Mouse (Mus musculus) gastrocnemius, adult 2 months (tissue): ENCODE results near the gene B3gat2. TPM values are rescaled to one million over a fixed set of nuclear protein-coding genes. Genes with fewer than 3 reads are reported as not detected.

Experiments
- DNase-seq: peaks from one replicate; pipeline ENCODE4 v3.0.0; 2022
- H3K27ac ChIP-seq: fragments of 200-600 bp; 2 replicates; pipeline ENCODE4 v1.8.1; 2022; ENCODE audit warnings: mild to moderate bottlenecking
- H3K4me3 ChIP-seq: fragments of 200-600 bp; 2 replicates; pipeline ENCODE4 v1.8.1; 2022; ENCODE audit warnings: mild to moderate bottlenecking, moderate library complexity
- CTCF ChIP-seq: fragments of 200-600 bp; IDR thresholded peaks from 2 replicates; pipeline ENCODE4 v1.8.1; 2022; ENCODE audit warnings: antibody characterized with exemption, mild to moderate bottlenecking, moderate library complexity
- intact Hi-C: fragments of 180-260 bp; cut with DNase I; formaldehyde crosslinking; loops from one replicate; pipeline ENCODE4 v1.15.1; 2025
- long read RNA-seq, 2 experiments: library from polyadenylated mRNA; stranded (forward); transcript quantifications; one replicate each; pipeline ENCODE4 v2.0.0; 2021
- total RNA-seq, 2 experiments: library from RNA; stranded (reverse); gene quantifications; 2 replicates each; pipeline ENCODE4 v1.2.3; 2021

Gene B3gat2
- not detected for total RNA-seq
- long read RNA-seq, experiment 1: 0 reads
- long read RNA-seq, experiment 2: 0 reads

GRCm38 (mm10) chr1:23761502-23762135, at the start of gene B3gat2:
Gene B3gat2 (plus strand): TSS chr1:23761753.
- peak; percentile 17 for DNase-seq
- TF ChIP-seq CTCF: no peak
- intact Hi-C loops: loop anchor here (2.0 kb wide), 1 partner anchor 33 kb away; no protein-coding TSS in a partner anchor
- Histone ChIP-seq H3K4me3 (peak within 1 kb of the TSS; percentile 73), H3K27ac (no peak within 1 kb of the TSS)

DNA sequence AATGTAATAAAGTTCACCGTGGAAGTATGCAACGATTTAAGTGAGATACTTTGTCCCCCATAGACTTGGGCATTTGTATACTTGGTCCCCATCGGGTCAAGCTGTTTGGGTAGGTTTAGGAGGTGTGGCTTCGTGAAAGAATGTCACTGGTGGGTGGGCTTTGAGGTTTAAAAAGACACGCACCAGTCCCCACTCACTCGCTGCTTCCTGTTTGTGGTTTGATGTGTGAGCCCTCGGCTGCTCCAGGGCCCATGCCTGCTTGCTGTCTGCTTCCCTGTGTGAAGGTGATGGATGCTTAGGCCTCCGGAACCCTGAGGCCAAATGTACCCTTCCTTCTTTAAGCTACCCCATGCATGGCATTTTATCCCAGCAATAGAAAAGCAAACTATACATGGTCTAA, 41.2 kb upstream of the B3gat2 start:
- no peak for DNase-seq
- Histone ChIP-seq H3K4me3 (no peak overlapping the region), H3K27ac (no peak overlapping the region)
- TF ChIP-seq CTCF: no peak
- intact Hi-C loops: no loop called here

DNA sequence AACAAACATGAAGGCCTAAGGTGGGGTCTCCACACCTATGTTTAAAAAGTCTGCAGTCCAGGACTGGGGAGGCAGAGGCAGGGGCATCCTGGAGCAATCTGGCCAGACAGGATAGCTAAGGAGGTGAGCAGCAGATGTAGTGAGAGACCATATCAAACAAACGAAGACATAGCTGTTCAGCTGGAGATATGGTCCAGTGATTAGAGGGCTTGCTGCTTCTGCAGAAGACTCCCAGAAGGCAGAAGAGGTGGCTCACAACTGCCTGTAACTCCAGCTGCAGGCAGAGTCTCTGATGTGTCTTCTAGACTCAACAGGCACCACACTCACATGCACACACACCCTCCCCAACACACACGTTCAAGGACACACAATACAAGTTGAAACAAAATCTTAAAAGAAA, 40.5 kb upstream of the B3gat2 start:
- Histone ChIP-seq H3K4me3 (no peak overlapping the region), H3K27ac (no peak overlapping the region)
- TF ChIP-seq CTCF: no peak
- intact Hi-C loops: no loop called here
- no peak for DNase-seq

- Histone ChIP-seq H3K27ac (no peak overlapping the region), H3K4me3 (no peak overlapping the region)
- TF ChIP-seq CTCF: no peak
- DNase-seq: no peak
- intact Hi-C loops: no loop called here
Measured at GRCm38 (mm10) chr1:23722469-23723372, 38.8 kb upstream of the B3gat2 start.

- DNase-seq: no peak
- Histone ChIP-seq H3K27ac (no peak overlapping the region), H3K4me3 (no peak overlapping the region)
- intact Hi-C loops: no loop called here
- TF ChIP-seq CTCF: no peak
Measured at GRCm38 (mm10) chr1:23731324-23731723, 30.2 kb upstream of the B3gat2 start.

DNA sequence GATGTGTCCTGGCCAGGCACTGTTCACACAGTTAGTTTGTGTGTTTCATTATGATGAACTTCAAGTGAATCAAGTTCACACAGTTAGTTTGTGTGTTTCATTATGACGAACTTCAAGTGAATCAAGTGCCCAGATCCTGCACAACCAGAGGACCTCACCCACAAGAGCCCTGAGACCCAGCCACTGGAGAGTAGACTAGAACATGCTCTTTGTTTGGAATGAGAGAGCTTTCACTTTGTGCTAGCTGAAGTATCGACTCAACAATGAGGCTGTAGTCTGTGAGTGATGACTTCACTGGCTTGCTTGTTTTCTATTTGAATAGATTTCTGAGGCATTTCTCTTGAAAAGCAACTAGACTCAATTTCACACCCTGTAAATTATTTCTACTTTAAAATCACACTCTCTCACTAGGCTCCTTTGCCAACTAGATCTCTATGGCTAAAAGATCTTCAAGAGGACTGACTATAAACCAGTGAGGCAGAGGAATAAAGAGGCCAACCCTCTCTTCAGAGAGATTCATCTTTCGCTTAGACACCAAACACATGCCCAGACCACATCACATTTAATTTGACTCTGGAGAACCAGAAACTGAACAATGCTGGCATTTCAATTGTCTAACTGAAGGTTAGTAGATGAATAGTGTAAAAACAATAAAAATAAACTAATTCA, 10.6 kb upstream of the B3gat2 start:
- no peak for TF ChIP-seq CTCF
- intact Hi-C loops: no loop called here
- H3K4me3 ChIP-seq: no peak overlapping the region

GRCm38 (mm10) chr1:23753091-23753490, 8.5 kb upstream of the B3gat2 start:
- Histone ChIP-seq H3K4me3 (no peak overlapping the region), H3K27ac (no peak overlapping the region)
- TF ChIP-seq CTCF: no peak
- no peak for DNase-seq
- intact Hi-C loops: no loop called here

More for the DNA sequence above, 10.6 kb upstream of the B3gat2 start:
- no peak for DNase-seq
- H3K27ac ChIP-seq: no peak overlapping the region

DNA sequence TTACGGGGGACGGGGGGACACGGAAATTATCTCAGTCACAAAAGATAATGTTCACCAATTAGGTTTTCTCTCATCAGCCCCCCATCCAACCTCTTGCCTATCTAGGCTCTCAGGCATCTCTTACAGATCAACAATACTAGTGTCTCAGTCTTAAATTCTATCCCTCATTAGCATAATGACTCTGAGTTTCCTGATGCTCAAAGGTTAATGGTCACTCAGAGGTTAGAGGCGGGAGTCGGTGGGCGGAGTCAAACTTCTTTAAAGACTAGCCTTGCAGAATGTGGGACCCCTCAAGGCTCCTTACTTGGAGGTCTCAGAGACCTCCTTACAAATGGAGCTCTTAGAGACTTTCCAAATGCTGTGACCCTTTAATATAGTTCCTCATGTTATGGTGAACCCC, 8.0 kb upstream of the B3gat2 start:
- Histone ChIP-seq H3K4me3 (no peak overlapping the region), H3K27ac (no peak overlapping the region)
- intact Hi-C loops: no loop called here
- TF ChIP-seq CTCF: no peak
- no peak for DNase-seq

DNA sequence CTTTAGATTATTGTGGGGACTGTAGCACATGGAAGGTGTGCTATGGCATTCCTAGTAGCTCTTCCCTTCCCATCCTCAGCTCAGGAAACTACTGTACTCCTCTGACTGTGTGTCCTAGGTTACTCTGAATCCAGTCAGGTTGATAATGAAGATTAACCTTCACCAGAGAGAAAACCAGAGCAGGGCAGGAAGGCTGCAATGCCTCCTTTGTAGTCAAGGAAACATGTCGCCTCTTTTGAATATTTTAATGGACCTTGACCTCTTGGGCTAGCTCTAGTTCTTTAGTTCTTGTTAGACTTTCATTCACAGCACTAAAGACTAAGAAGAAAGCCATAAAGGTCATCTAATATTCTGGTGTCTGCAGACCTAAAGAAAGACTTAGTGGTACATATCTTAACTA, 7.2 kb upstream of the B3gat2 start:
- no peak for DNase-seq
- intact Hi-C loops: no loop called here
- no peak overlapping the region for H3K4me3 ChIP-seq
- no peak overlapping the region for H3K27ac ChIP-seq
- TF ChIP-seq CTCF: no peak

- TF ChIP-seq CTCF: no peak
- Histone ChIP-seq H3K4me3 (no peak overlapping the region), H3K27ac (no peak overlapping the region)
- intact Hi-C loops: no loop called here
- DNase-seq: no peak
Measured at GRCm38 (mm10) chr1:23754967-23755366, 6.6 kb upstream of the B3gat2 start.

DNA sequence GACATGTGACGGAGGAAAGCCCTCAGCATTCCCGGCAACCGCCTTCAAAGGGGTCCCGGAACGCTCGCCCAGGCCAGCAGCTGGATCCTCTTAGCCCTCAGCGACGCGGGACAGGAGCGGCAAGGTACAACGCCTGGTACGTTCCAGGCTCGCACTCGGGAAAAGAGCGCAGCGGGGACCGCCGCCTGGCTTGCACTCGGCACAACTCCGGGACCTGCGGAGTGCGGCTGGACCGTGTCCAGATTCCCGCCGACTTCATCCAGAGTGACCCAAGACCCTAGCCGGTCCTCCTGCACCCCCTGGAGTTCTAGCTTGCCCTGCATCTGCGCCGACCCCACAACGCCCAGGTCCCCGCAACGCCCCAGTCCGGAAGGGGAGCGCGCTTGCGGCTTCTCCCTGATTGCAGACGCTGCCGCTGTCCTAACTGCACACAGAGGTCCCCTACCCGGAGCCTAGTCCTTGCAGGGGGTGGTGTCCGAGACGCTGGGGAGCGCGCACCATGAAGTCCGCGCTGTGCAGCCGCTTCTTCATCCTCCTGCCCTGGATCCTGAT, 659 bp downstream of the B3gat2 start:
- intact Hi-C loops: loop anchor here (2.0 kb wide), 1 partner anchor 33 kb away; no protein-coding TSS in a partner anchor
- TF ChIP-seq CTCF: no peak
- DNase-seq: peak; percentile 29
- H3K4me3 ChIP-seq: peak overlapping the region; percentile 73
- H3K27ac ChIP-seq: no peak overlapping the region

DNA sequence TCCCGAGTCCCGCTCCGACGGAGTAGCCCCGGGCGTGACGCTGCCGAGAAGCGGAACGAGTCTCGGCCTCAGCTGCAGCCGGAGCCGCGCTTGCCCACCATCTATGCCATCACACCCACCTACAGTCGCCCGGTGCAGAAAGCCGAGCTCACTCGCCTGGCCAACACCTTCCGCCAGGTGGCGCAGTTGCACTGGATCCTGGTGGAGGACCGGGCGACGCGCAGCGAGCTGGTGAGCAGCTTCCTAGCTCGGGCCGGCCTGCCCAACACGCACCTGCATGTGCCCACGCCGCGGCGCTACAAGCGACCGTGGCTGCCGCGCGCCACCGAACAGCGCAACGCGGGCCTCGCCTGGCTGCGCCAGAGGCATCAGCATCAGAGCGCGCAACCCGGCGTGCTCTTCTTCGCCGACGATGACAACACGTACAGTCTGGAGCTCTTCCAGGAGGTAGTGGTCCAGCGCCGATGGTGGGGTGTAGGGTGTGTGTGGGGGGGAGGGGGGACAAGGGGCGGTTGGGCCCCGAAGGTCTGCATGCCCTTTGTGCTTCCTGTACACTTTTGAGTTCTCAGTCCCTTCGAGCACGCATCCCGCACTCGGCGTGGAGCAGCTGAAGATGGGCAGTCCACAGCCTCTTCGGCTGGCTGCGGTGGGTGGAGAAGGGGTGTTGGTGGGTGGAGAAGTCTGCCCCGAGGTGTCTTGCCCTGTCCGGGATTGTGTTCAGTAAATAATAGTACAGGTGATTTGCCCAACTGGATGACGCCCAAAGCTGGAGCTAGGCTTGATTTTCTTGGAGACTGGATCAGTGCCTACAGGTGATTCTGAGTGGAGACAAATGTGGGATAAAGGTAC, 1.5 kb downstream of the B3gat2 start:
- DNase-seq: peak; percentile 89
- Histone ChIP-seq H3K4me3 (peak overlapping the region; percentile 73), H3K27ac (no peak overlapping the region)
- intact Hi-C loops: loop anchor here (2.0 kb wide), 1 partner anchor 32 kb away; no protein-coding TSS in a partner anchor
- peak; percentile 95 for TF ChIP-seq CTCF
